Mouse (Mus musculus) heart, adult 2 months (tissue): ENCODE measurements at regions not wholly inside any gene's neighbourhood (a gene's known extent, or its start where the extent isn't known, plus 50 kb on each side); places are given as distances from the start of the nearest gene placed in this dataset.

ENCODE experiments used
- CTCF ChIP-seq: fragments of 200-600 bp; IDR thresholded peaks from 2 replicates; pipeline ENCODE4 v1.8.1; 2022; ENCODE audit warnings: antibody characterized with exemption, mild to moderate bottlenecking, moderate library complexity
- EP300 ChIP-seq: fragments of 200-500 bp; IDR thresholded peaks from 2 replicates; pipeline ENCODE4 v1.6.1; 2011; ENCODE audit warnings: low read depth, low read length, control low read depth; ENCODE audit not compliant: insufficient read depth
- POLR2A ChIP-seq: fragments of 200-500 bp; IDR thresholded peaks from 2 replicates; pipeline ENCODE4 v1.6.1; 2011; ENCODE audit warnings: mild to moderate bottlenecking, low read depth, low read length, control low read depth; ENCODE audit not compliant: insufficient read depth

DNA sequence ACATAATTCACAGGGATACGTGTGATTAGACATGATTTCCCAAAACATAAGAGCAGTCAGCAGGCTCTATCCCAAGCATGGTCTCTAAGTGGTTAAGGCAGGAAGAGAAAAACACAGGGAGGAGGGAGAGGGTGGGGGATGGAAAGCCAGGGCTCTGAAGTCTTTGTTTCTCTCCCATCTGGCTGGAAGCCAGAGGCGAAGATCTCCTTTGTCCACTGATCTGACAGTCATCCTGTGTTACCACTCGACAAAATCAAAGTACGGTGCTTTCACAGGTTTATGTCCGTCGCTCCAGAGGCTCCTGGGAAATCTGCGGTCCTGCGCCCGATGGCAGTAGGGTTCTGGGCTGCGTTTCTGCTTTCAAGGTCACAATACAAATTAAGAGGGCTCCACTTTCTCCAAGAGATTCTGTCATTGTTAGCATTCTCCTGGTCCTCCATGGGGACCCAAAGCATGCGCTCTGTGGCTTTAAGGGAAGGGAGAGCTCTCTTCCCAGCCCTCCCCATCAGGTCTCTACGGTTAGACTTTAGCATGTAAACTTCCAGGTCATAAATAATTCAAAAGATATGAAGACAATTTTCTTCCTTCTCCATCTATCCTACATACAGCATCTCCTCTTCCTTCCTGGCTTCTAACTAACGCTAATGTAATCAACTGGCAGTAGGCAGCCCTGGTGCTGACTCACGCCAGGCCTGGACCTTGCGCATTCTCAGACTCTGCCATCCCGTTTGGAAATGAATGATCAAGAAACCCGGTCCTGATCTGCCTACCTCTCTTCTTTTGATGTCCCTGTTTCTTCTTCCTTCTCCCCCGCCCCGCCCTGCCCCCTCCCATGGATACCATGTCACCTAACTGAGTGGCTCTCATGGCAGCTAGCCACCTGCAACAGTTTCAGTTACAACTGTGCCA is 102.0 kb upstream of the Klf7 start:
- no peak for TF ChIP-seq EP300
- TF ChIP-seq CTCF = no peak
- no peak for TF ChIP-seq POLR2A
